Mouse (Mus musculus): ENCODE results near the gene Plcb1. TPM values are rescaled to one million over a fixed set of nuclear protein-coding genes. Genes with fewer than 3 reads are reported as not detected.

Plcb1 gene
- total and polyA plus RNA-seq, 3 experiments, result 0.78 to 4.2 (median 3.9) TPM

GRCm38 (mm10) chr2:135051540-135052288, 265.8 kb downstream of the Plcb1 start:
- Histone ChIP-seq H3K79me2 (replicated peaks; ENCODE audit: control insufficient read depth, insufficient read depth, low read length) (no peaks in the 10 kb centered on the region), H3K4me1 (ENCODE audit: control insufficient read depth, insufficient read depth, low read length) (no peaks in the 10 kb centered on the region; the same call in 1 of the 2 replicates), H3K27ac (no peak overlapping the region), H3K4me3 (no peak overlapping the region), H3K9ac (ENCODE audit: low read depth, low read length) (no peak overlapping the region), H3K27me3 (ENCODE audit: control insufficient read depth, insufficient read depth, low read length) (no peaks in the 10 kb centered on the region), H3K36me3 (ENCODE audit: control insufficient read depth, insufficient read depth, low read length) (peaks cover 2% of the 10 kb centered on the region)
- intact Hi-C loops (cut with DNase I), result no loop called here
- WGBS, result 64% methylated on average over 4 of the region's 4 CpGs
- TF ChIP-seq CTCF (IDR thresholded peaks at IDR 0.05) (no peak), EP300 (IDR thresholded peaks at IDR 0.05; ENCODE audit: insufficient read depth, low read depth, low read length) (no peak), POLR2A (IDR thresholded peaks at IDR 0.05; ENCODE audit: insufficient read depth, low read depth, low read length) (no peak)
- DNase-seq, result no peak

GRCm38 (mm10) chr2:135053391-135053790, 267.5 kb downstream of the Plcb1 start:
- WGBS, result 84% methylated on average over 3 of the region's 3 CpGs
- intact Hi-C loops (cut with DNase I), result no loop called here
- Histone ChIP-seq H3K4me3 (no peak overlapping the region), H3K36me3 (ENCODE audit: control insufficient read depth, insufficient read depth, low read length) (peaks cover 2% of the 10 kb centered on the region), H3K4me1 (ENCODE audit: control insufficient read depth, insufficient read depth, low read length) (no peaks in the 10 kb centered on the region; the same call in 1 of the 2 replicates), H3K9ac (ENCODE audit: low read depth, low read length) (no peak overlapping the region), H3K27ac (no peak overlapping the region), H3K79me2 (replicated peaks; ENCODE audit: control insufficient read depth, insufficient read depth, low read length) (no peaks in the 10 kb centered on the region), H3K27me3 (ENCODE audit: control insufficient read depth, insufficient read depth, low read length) (no peaks in the 10 kb centered on the region)
- TF ChIP-seq EP300 (IDR thresholded peaks at IDR 0.05; ENCODE audit: insufficient read depth, low read depth, low read length), result no peak
- DNase-seq, result no peak

- no peaks in the 10 kb centered on the region for H3K36me3 ChIP-seq (ENCODE audit: control insufficient read depth, insufficient read depth, low read length)
- H3K4me3 ChIP-seq, result no peak overlapping the region
- peaks cover 1% of the 10 kb centered on the region; the same call in 1 of the 2 replicates for H3K4me1 ChIP-seq (ENCODE audit: control insufficient read depth, insufficient read depth, low read length)
- H3K79me2 ChIP-seq (replicated peaks; ENCODE audit: control insufficient read depth, insufficient read depth, low read length), result no peaks in the 10 kb centered on the region
- H3K27ac ChIP-seq, result no peak overlapping the region
- intact Hi-C loops (cut with DNase I), result no loop called here
- no peak for TF ChIP-seq EP300 (IDR thresholded peaks at IDR 0.05; ENCODE audit: insufficient read depth, low read depth, low read length)
- TF ChIP-seq CTCF (IDR thresholded peaks at IDR 0.05), result no peak
- TF ChIP-seq POLR2A (IDR thresholded peaks at IDR 0.05; ENCODE audit: insufficient read depth, low read depth, low read length), result no peak
- H3K27me3 ChIP-seq (ENCODE audit: control insufficient read depth, insufficient read depth, low read length), result no peaks in the 10 kb centered on the region
- no peak for DNase-seq
- H3K9ac ChIP-seq (ENCODE audit: low read depth, low read length), result no peak overlapping the region
Observed at GRCm38 (mm10) chr2:135067419-135067818, 281.6 kb downstream of the Plcb1 start.

GRCm38 (mm10) chr2:135071349-135071748, 285.5 kb downstream of the Plcb1 start:
- H3K4me1 ChIP-seq (ENCODE audit: control insufficient read depth, insufficient read depth, low read length), result peaks cover 1% of the 10 kb centered on the region
- DNase-seq, result no peak
- H3K27me3 ChIP-seq (ENCODE audit: control insufficient read depth, insufficient read depth, low read length), result no peaks in the 10 kb centered on the region
- intact Hi-C loops (cut with DNase I), result no loop called here
- no peak overlapping the region for H3K9ac ChIP-seq (ENCODE audit: low read depth, low read length)
- no peaks in the 10 kb centered on the region for H3K36me3 ChIP-seq (ENCODE audit: control insufficient read depth, insufficient read depth, low read length)
- no peaks in the 10 kb centered on the region for H3K79me2 ChIP-seq (replicated peaks; ENCODE audit: control insufficient read depth, insufficient read depth, low read length)
- TF ChIP-seq CTCF (IDR thresholded peaks at IDR 0.05) (no peak), POLR2A (IDR thresholded peaks at IDR 0.05; ENCODE audit: insufficient read depth, low read depth, low read length) (no peak), EP300 (IDR thresholded peaks at IDR 0.05; ENCODE audit: insufficient read depth, low read depth, low read length) (no peak)
- H3K4me3 ChIP-seq, result no peak overlapping the region
- WGBS, result 63% methylated on average over 4 of the region's 4 CpGs
- no peak overlapping the region for H3K27ac ChIP-seq

GRCm38 (mm10) chr2:135072503-135072902, 286.6 kb downstream of the Plcb1 start:
- intact Hi-C loops (cut with DNase I), result no loop called here
- no peak for TF ChIP-seq EP300 (IDR thresholded peaks at IDR 0.05; ENCODE audit: insufficient read depth, low read depth, low read length)
- TF ChIP-seq CTCF (IDR thresholded peaks at IDR 0.05), result no peak
- no peak for TF ChIP-seq POLR2A (IDR thresholded peaks at IDR 0.05; ENCODE audit: insufficient read depth, low read depth, low read length)
- Histone ChIP-seq H3K36me3 (ENCODE audit: control insufficient read depth, insufficient read depth, low read length) (no peaks in the 10 kb centered on the region), H3K27ac (no peak overlapping the region), H3K79me2 (replicated peaks; ENCODE audit: control insufficient read depth, insufficient read depth, low read length) (no peaks in the 10 kb centered on the region), H3K27me3 (ENCODE audit: control insufficient read depth, insufficient read depth, low read length) (no peaks in the 10 kb centered on the region), H3K9ac (ENCODE audit: low read depth, low read length) (no peak overlapping the region), H3K4me1 (ENCODE audit: control insufficient read depth, insufficient read depth, low read length) (peaks cover 1% of the 10 kb centered on the region), H3K4me3 (no peak overlapping the region)
- 80% methylated on average over 5 of the region's 5 CpGs for WGBS
- DNase-seq, result no peak

- no peaks in the 10 kb centered on the region for H3K79me2 ChIP-seq (replicated peaks; ENCODE audit: control insufficient read depth, insufficient read depth, low read length)
- peaks cover 1% of the 10 kb centered on the region for H3K4me1 ChIP-seq (ENCODE audit: control insufficient read depth, insufficient read depth, low read length)
- WGBS, result 52% methylated on average over 5 of the region's 5 CpGs
- H3K9ac ChIP-seq (ENCODE audit: low read depth, low read length), result no peak overlapping the region
- H3K4me3 ChIP-seq, result no peak overlapping the region
- H3K36me3 ChIP-seq (ENCODE audit: control insufficient read depth, insufficient read depth, low read length), result no peaks in the 10 kb centered on the region
- no peak for TF ChIP-seq POLR2A (IDR thresholded peaks at IDR 0.05; ENCODE audit: insufficient read depth, low read depth, low read length)
- no peak for TF ChIP-seq CTCF (IDR thresholded peaks at IDR 0.05)
- TF ChIP-seq EP300 (IDR thresholded peaks at IDR 0.05; ENCODE audit: insufficient read depth, low read depth, low read length), result no peak
- H3K27ac ChIP-seq, result no peak overlapping the region
- intact Hi-C loops (cut with DNase I), result no loop called here
- no peaks in the 10 kb centered on the region for H3K27me3 ChIP-seq (ENCODE audit: control insufficient read depth, insufficient read depth, low read length)
- DNase-seq, result no peak
Observed at GRCm38 (mm10) chr2:135073014-135073413, 287.1 kb downstream of the Plcb1 start.
